Mouse (Mus musculus) hindbrain, embryonic 11.5 days (tissue): ENCODE data around the gene Sdk1. TPM values are rescaled to one million over a fixed set of nuclear protein-coding genes. Genes with fewer than 3 reads are reported as not detected.

Experiments
- ATAC-seq: fragments of 200-750 bp; cut with Nextera tagmentation; 2 replicates; pipeline ENCODE4 v1.8.0; 2017; ENCODE audit warnings: mild to moderate bottlenecking, moderate TSS enrichment, moderate library complexity; ENCODE audit not compliant: low FRiP score
- DNase-seq: peaks from one replicate; pipeline ENCODE4 v3.0.0-alpha.2; 2015; ENCODE audit warnings: low spot score
- H3K27ac ChIP-seq: fragments of 300-500 bp; sonication (generic); 2 replicates; pipeline ENCODE4 v1.5.1; 2014; ENCODE audit warnings: mild to moderate bottlenecking, low read depth, low read length
- H3K27me3 ChIP-seq: fragments of 300-500 bp; sonication (generic); 2 replicates; pipeline ENCODE4 v1.6.1; 2014; ENCODE audit warnings: mild to moderate bottlenecking, low read length, moderate library complexity, mixed read lengths; ENCODE audit not compliant: control insufficient read depth, insufficient read depth
- H3K36me3 ChIP-seq: fragments of 300-500 bp; sonication (generic); 2 replicates; pipeline ENCODE4 v1.6.1; 2014; ENCODE audit warnings: mild to moderate bottlenecking, low read length, moderate library complexity, mixed read lengths; ENCODE audit not compliant: control insufficient read depth, insufficient read depth
- H3K4me1 ChIP-seq: fragments of 300-500 bp; sonication (generic); replicated peaks from 2 replicates; pipeline ENCODE4 v1.6.1; 2014; ENCODE audit warnings: low read length, mixed read lengths; ENCODE audit not compliant: control insufficient read depth, insufficient read depth
- H3K4me2 ChIP-seq: fragments of 300-500 bp; sonication (generic); replicated peaks from 2 replicates; pipeline ENCODE4 v1.6.1; 2014; ENCODE audit warnings: mild to moderate bottlenecking, low read depth, low read length
- H3K4me3 ChIP-seq: fragments of 300-500 bp; sonication (generic); 2 replicates; pipeline ENCODE4 v1.5.1; 2014; ENCODE audit warnings: low read depth, low read length
- H3K9ac ChIP-seq: fragments of 300-500 bp; sonication (generic); 2 replicates; pipeline ENCODE4 v1.6.1; 2014; ENCODE audit warnings: low read depth, low read length
- H3K9me3 ChIP-seq: fragments of 300-500 bp; sonication (generic); 2 replicates; pipeline ENCODE4 v1.6.1; 2016; ENCODE audit warnings: low read length; ENCODE audit not compliant: control insufficient read depth
- WGBS: fragments of 180-500 bp; shearing (Covaris S2); extraction: QIAGEN DNeasy Blood & Tissue Kit; methylation state at CpG from one replicate; pipeline ENCODE4 v1.1.7; 2014; 5-methylcytosine and 5-hydroxymethylcytosine counted together
- polyA plus RNA-seq: library from polyadenylated mRNA; unstranded; fragments of >200 nt; fragmentation: Nextera tagmentation; extraction: Ambion mirVana; gene quantifications from 2 replicates; pipeline ENCODE4 v1.2.1, GENCODE M21; 2014

The Sdk1 gene
- polyA plus RNA-seq, 1 experiment from 2014 or later = 1.1 TPM

GRCm38 (mm10) chr5:141783516-141783915 lies 542.2 kb downstream of the Sdk1 start:
- no peaks in the 10 kb centered on the region for H3K36me3 ChIP-seq

GRCm38 (mm10) chr5:141793926-141794325 lies 552.6 kb downstream of the Sdk1 start:
- Histone ChIP-seq H3K9ac (no peak overlapping the region), H3K36me3 (no peaks in the 10 kb centered on the region), H3K9me3 (no peaks in the 10 kb centered on the region), H3K4me3 (no peak overlapping the region), H3K27ac (no peak overlapping the region), H3K27me3 (no peaks in the 10 kb centered on the region), H3K4me1 (no peaks in the 10 kb centered on the region), H3K4me2 (no peak overlapping the region)
- 95% methylated on average over 4 of the region's 4 CpGs for WGBS
- no peak for DNase-seq
- no peak for ATAC-seq

More at GRCm38 (mm10) chr5:141783516-141783915, 542.2 kb downstream of the Sdk1 start:
- H3K4me2 ChIP-seq = no peak overlapping the region
- no peaks in the 10 kb centered on the region for H3K27me3 ChIP-seq
- ATAC-seq (no peak), DNase-seq (no peak)
- no peak overlapping the region for H3K27ac ChIP-seq
- no peak overlapping the region for H3K9ac ChIP-seq
- no peaks in the 10 kb centered on the region for H3K9me3 ChIP-seq
- whole genome bisulfite sequencing = 96% methylated on average over 7 of the region's 7 CpGs
- no peaks in the 10 kb centered on the region for H3K4me1 ChIP-seq
- H3K4me3 ChIP-seq = no peak overlapping the region

- ATAC-seq (no peak), DNase-seq (no peak)
- Histone ChIP-seq H3K4me2 (no peak overlapping the region), H3K36me3 (no peaks in the 10 kb centered on the region), H3K4me1 (no peaks in the 10 kb centered on the region), H3K27me3 (no peaks in the 10 kb centered on the region), H3K4me3 (no peak overlapping the region), H3K9ac (no peak overlapping the region), H3K27ac (no peak overlapping the region), H3K9me3 (no peaks in the 10 kb centered on the region)
- 76% methylated on average over 10 of the region's 10 CpGs for WGBS
These were observed 582.6 kb downstream of the Sdk1 start for GRCm38 (mm10) chr5:141823823-141824330.

GRCm38 (mm10) chr5:141824739-141825379 lies 583.6 kb downstream of the Sdk1 start:
- no peak overlapping the region for H3K4me3 ChIP-seq
- no peaks in the 10 kb centered on the region for H3K27me3 ChIP-seq
- H3K36me3 ChIP-seq = no peaks in the 10 kb centered on the region
- H3K9ac ChIP-seq = no peak overlapping the region
- ATAC-seq (no peak), DNase-seq (no peak)
- H3K9me3 ChIP-seq = no peaks in the 10 kb centered on the region
- no peak overlapping the region for H3K4me2 ChIP-seq
- H3K27ac ChIP-seq = no peak overlapping the region
- WGBS = 79% methylated on average over 16 of the region's 16 CpGs
- H3K4me1 ChIP-seq = no peaks in the 10 kb centered on the region

GRCm38 (mm10) chr5:141835566-141835965 lies 594.3 kb downstream of the Sdk1 start:
- Histone ChIP-seq H3K4me3 (no peak overlapping the region), H3K4me2 (no peak overlapping the region), H3K4me1 (no peaks in the 10 kb centered on the region), H3K9me3 (no peaks in the 10 kb centered on the region), H3K27me3 (no peaks in the 10 kb centered on the region), H3K9ac (no peak overlapping the region), H3K36me3 (no peaks in the 10 kb centered on the region), H3K27ac (no peak overlapping the region)
- WGBS = 55% methylated on average over 6 of the region's 6 CpGs
- no peak for DNase-seq
- no peak for ATAC-seq

GRCm38 (mm10) chr5:141836892-141837455 lies 595.7 kb downstream of the Sdk1 start:
- Histone ChIP-seq H3K27ac (no peak overlapping the region), H3K36me3 (no peaks in the 10 kb centered on the region), H3K27me3 (no peaks in the 10 kb centered on the region), H3K4me1 (no peaks in the 10 kb centered on the region), H3K9me3 (no peaks in the 10 kb centered on the region), H3K4me3 (no peak overlapping the region), H3K9ac (no peak overlapping the region), H3K4me2 (no peak overlapping the region)
- 61% methylated on average over 8 of the region's 8 CpGs for WGBS
- no peak for DNase-seq
- no peak for ATAC-seq

- Histone ChIP-seq H3K9me3 (no peaks in the 10 kb centered on the region), H3K4me3 (no peak overlapping the region), H3K4me1 (no peaks in the 10 kb centered on the region), H3K36me3 (no peaks in the 10 kb centered on the region), H3K4me2 (no peak overlapping the region), H3K27ac (no peak overlapping the region), H3K27me3 (no peaks in the 10 kb centered on the region), H3K9ac (no peak overlapping the region)
- DNase-seq = no peak
- ATAC-seq = no peak
- 90% methylated on average over 4 of the region's 4 CpGs for WGBS
These were observed 603.4 kb downstream of the Sdk1 start for GRCm38 (mm10) chr5:141844701-141845100.

GRCm38 (mm10) chr5:141847686-141848085 lies 606.4 kb downstream of the Sdk1 start:
- H3K27me3 ChIP-seq = no peaks in the 10 kb centered on the region
- H3K36me3 ChIP-seq = no peaks in the 10 kb centered on the region
- H3K4me1 ChIP-seq = no peaks in the 10 kb centered on the region
- no peak overlapping the region for H3K4me2 ChIP-seq
- DNase-seq = no peak
- H3K9ac ChIP-seq = no peak overlapping the region
- ATAC-seq = no peak
- H3K9me3 ChIP-seq = no peaks in the 10 kb centered on the region
- H3K27ac ChIP-seq = no peak overlapping the region
- 81% methylated on average over 4 of the region's 4 CpGs for WGBS
- H3K4me3 ChIP-seq = no peak overlapping the region

- no peaks in the 10 kb centered on the region for H3K27me3 ChIP-seq
- H3K27ac ChIP-seq = no peak overlapping the region
- H3K9me3 ChIP-seq = no peaks in the 10 kb centered on the region
- H3K4me2 ChIP-seq = no peak overlapping the region
- DNase-seq (no peak), ATAC-seq (no peak)
- 54% methylated on average over 8 of the region's 8 CpGs for WGBS
- no peaks in the 10 kb centered on the region for H3K4me1 ChIP-seq
- H3K4me3 ChIP-seq = no peak overlapping the region
- H3K36me3 ChIP-seq = no peaks in the 10 kb centered on the region
- no peak overlapping the region for H3K9ac ChIP-seq
These were observed 610.9 kb downstream of the Sdk1 start for GRCm38 (mm10) chr5:141852175-141852574.
